Mouse (Mus musculus) ovary, postnatal 14 days (tissue): ENCODE data around the gene Pafah1b1.

Experiments used
- DNase-seq: peaks from one replicate; pipeline ENCODE4 v3.0.0; 2022; ENCODE audit warnings: low spot score

The Pafah1b1 gene

GRCm38 (mm10) chr11:74662221-74662620 is 62.2 kb downstream of the Pafah1b1 start:
- no peak for DNase-seq

DNA sequence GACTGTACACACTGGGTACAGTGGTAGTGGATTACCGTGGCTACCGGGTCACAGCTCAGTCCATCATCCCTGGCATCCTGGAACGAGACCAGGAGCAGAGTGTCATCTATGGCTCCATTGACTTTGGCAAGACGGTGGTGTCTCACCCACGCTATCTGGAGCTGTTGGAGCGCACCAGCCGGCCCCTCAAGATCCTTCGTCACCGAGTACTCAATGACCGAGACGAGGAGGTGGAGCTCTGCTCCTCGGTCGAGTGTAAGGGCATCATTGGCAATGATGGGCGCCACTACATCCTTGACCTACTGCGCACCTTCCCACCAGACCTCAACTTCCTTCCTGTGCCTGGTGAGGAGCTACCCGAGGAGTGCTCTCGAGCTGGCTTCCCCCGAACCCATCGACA is 62.8 kb downstream of the Pafah1b1 start:
- DNase-seq = no peak

DNA sequence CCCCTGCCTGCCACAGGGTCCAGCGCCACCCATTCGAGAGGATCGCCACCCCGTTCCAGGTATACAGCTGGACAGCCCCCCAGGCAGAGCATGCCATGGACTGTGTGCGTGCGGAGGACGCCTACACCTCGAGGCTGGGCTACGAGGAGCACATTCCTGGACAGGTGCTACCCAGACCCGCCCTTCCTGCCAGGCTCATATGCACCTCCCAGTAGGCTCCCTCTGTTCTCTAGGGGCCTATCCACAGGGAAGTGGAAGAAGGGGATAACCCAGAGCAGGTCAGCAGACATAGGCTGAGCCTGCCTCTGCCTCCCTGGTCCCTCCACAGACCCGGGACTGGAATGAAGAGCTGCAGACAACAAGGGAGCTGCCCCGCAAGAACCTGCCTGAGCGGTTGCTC is 64.1 kb downstream of the Pafah1b1 start:
- no peak for DNase-seq

GRCm38 (mm10) chr11:74655941-74656340 is 68.5 kb downstream of the Pafah1b1 start:
- no peak for DNase-seq

GRCm38 (mm10) chr11:74653385-74653784 is 71.1 kb downstream of the Pafah1b1 start:
- no peak for DNase-seq

DNA sequence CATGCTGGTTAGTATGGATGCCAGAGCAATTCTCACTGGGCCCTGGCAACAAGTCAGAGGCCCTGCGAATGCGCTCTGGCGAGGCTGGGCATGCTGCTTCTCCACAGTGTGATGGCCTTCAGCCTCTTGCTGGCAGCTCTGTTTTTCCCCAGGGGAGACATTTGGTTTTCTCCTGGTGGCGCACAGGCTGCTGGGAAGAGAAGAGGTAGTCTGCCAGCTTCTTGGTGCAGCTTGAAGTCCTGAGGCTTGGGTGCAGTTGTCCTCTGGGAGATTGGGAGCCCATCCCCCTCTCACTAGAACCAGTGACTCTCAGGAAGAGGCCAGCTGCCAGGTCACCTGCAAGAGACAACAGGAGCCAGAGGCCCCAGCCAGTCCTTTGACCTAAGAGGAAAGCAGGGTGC is 71.7 kb downstream of the Pafah1b1 start:
- DNase-seq = no peak

GRCm38 (mm10) chr11:74650576-74651100 is 73.8 kb downstream of the Pafah1b1 start:
- DNase-seq = no peak

- no peak for DNase-seq
These were observed 74.6 kb downstream of the Pafah1b1 start for GRCm38 (mm10) chr11:74649647-74650551.

DNA sequence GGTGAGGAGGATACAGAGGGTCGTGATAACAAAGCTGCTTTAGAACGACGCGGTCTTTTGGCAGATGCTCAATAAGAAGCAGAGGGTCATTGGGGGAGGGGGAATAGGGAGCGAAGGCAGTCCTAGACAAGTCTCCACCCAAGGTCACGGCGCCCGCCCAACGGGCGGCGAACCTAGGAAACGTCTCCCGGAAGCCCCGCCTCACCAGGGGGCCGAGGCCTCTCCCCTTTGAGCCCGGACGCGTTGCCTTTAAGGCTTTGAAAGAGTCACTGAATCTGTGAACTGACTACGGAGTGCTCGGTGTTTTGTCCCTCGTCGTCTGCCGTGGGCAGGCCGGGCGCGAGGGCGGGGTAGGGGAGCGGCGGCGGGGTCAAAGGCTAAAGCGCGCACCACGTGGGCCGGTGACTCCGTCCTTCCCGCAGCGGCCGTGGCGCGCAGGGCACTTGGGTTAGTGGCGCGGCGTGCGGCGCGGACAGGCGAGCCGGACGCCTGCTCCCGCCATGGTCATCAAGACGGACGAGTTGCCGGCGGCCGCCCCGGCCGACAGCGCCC is 75.3 kb downstream of the Pafah1b1 start, which contains the start of gene Cluh:
Gene Cluh, plus strand, starts transcription at position 401 of the 552 bp plus-strand sequence.
- peak; percentile 96 for DNase-seq

- DNase-seq = no peak
These were observed 75.8 kb downstream of the Pafah1b1 start for GRCm38 (mm10) chr11:74648676-74649075.

- no peak for DNase-seq
These were observed 76.5 kb downstream of the Pafah1b1 start for GRCm38 (mm10) chr11:74647966-74648365.

DNA sequence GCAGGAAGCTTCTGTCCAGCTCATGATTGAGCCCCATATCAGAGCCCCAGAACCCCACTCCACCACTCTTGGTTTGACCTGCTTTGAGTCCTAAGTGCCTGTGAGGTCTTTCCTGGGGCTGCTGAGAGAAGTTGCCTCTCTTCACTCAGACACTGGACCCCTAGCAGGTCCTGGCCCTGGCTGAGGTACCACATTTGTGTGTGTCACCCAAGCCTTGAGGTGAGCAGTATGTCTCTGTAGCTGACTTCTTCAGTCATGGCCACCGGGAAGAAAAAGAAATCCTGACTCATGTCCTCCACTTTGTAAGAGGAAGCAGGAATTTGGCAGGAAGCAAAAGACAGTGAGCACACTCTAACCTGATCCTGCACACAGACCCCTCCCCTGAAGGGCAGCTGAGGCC is 84.8 kb downstream of the Pafah1b1 start:
- no peak for DNase-seq

- DNase-seq = no peak
These were observed 85.6 kb downstream of the Pafah1b1 start for GRCm38 (mm10) chr11:74638791-74639411.

DNA sequence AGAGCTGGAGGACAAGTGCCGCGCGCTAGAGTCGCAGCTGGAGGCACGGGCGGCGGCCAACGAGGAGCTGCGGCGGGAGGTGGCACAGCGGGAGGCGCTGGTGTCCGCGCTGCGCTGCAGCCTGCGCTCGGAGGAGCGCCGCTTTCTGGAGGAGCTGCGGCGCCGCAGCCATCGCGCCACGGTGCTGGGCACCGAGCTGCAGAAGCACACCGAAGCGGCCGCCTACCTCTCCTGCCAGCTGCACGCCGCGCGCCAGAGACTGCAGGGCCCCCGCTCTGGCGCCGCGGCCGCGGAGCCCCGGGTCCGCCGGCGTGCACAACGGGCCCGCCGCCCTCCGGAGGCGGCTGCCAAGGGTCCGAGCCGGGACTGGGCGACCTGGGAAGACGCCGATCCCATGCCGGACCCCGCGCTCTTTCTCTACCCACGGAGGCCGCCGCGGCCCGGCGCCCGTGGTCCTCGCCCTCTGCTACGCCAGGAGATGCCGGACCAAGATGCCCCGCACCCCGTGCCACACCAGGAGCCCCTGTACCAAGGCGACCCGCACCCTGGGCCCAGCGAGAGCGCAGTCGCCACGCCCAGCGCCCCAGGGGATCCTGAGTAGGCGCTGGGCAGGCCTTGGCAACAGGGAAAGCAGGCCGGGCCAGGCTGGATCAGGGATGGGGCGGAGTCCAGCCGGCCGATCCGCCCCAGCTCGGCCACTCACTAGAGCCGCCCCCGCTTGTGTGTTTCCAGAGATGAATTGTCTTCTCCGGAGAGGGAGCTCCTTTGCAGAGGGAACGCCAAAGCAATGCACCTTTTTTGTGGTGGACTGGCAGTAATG is 86.3 kb downstream of the Pafah1b1 start:
- peak; percentile 68 for DNase-seq

DNA sequence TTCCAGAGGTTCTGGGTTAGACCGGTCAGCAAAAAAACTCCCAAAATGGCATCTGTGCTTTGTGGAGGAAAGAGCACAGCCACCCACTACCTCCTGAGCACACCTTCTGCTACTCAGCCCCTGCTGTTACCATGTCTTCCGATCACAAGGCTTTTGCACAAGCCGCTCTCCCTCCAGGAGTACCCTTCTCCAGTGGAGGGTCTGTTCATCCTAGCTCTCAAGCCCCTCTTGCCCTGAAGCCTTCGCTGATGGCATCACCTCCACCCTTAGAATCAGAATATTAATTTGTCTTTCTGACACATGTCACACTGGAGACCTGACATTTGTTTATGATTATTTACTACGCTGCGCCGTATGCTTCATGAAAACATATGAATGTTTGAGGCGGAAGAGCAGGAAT is 87.0 kb downstream of the Pafah1b1 start:
- no peak for DNase-seq

- peak; percentile 72 for DNase-seq
These were observed 89.8 kb downstream of the Pafah1b1 start for GRCm38 (mm10) chr11:74634490-74635275.

DNA sequence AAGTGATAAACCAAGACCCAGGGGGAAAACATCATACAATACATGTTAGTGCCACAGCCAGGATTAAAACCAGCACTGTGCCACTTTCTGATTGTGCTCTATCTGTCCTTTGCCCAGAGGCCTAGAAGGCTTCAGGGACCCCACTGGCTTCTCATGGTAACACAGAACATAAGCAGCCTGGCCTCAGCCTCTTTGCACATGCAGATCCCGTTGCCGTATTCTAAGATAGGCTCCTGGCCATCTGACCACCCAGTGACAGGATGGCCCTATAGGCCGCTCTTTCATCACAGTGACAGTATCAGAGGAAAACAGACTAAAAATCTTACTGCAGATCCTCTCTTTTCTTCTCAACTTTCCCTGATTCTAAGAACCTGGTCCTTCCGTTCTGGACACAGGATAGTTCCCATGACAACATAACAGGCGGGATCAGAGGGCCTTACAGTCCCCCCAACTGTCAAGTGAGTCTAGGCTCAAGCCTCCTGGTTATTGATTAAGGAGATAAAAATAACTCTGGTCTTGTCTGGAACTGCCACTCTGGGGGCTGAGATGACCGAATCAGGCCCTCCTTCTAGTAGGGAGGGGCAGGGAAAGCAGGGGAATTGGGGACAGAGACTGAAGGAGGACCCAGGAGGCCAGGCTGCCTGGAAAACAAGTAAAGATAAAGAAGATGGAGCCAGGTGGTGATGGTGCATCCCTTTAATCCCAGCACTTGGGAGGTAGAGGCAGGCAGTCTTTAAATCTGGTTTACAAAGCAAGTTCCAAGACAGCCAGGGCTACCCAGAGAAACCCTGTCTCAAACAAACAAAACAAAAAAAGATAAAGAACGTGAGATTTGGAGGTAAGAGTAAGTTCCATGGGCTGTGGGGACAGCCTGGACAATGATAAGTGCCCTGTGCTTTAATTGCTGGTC is 92.3 kb downstream of the Pafah1b1 start:
- DNase-seq = no peak

GRCm38 (mm10) chr11:74627481-74627880 is 97.0 kb downstream of the Pafah1b1 start:
- no peak for DNase-seq

- no peak for DNase-seq
These were observed 99.1 kb downstream of the Pafah1b1 start for GRCm38 (mm10) chr11:74625333-74625732.
